Mouse (Mus musculus): ENCODE measurements around the gene Grk5.

Grk5 gene

GRCm38 (mm10) chr19:60973508-60973907 is 84.0 kb downstream of the Grk5 start:
- ATAC-seq (ENCODE audit: low TSS enrichment): no peak

DNA sequence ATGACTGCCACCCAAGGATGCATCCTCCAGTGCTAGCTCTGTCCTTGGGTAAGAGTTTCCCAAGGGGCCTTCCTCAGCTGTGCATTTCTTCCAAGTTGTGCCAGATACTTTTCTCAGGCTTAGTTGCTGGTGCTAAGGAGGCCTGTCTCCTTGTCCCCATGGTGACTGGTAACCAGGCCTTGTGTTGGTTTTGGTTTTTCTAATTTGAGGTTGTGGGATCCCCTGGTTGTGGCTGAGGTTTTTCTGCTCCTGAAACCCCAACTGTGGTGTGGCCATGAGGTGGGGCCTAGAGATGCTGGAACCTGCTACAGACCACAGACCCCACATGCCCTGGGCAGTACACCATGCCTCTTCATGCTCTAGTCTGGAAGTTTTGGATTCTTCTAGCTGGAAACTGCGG is 90.0 kb downstream of the Grk5 start:
- no peak for ATAC-seq (ENCODE audit: low TSS enrichment)

DNA sequence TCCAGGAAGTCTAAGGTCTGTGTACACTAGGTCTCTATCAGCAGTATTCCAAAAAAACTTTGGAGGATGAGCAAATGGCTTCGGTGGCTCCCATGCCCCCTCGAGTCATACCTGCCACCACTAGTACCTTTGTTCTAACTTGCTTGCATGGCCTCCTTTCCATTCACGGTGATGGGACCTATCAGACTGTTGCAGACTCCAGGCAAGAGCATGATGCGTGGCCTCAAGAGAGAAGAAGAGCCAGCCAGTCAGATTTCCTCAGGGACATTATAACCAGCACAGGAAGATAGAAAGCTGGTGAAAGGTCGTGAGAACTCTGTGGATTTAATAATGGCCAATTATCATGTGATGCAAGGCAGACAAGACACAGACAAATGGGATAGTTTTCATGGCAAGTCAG is 91.8 kb downstream of the Grk5 start:
- ATAC-seq (ENCODE audit: low TSS enrichment): no peak

GRCm38 (mm10) chr19:60981894-60982293 is 92.3 kb downstream of the Grk5 start:
- no peak for ATAC-seq (ENCODE audit: low TSS enrichment)

GRCm38 (mm10) chr19:60989766-60990165 is 100.2 kb downstream of the Grk5 start:
- no peak for ATAC-seq (ENCODE audit: low TSS enrichment)

DNA sequence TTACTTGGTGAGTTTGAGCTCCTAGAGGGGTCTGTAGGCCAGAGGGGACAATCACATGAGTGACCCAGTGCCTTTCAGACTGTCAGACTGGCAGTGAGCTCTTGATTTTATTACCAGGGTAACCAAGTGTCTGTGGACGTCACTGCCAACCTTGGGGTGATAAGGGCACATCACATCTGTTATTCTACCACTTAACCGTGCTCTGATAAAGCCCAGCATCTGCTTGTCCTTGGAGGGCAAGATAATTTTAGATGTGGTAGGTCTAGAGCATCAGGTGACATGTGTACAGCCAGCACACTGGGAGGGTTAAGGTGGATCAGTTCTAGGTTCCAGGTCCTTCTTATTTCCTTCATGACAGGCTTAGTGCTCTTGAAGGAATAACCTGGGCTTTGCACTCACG is 104.7 kb downstream of the Grk5 start:
- ATAC-seq (ENCODE audit: low TSS enrichment): no peak

DNA sequence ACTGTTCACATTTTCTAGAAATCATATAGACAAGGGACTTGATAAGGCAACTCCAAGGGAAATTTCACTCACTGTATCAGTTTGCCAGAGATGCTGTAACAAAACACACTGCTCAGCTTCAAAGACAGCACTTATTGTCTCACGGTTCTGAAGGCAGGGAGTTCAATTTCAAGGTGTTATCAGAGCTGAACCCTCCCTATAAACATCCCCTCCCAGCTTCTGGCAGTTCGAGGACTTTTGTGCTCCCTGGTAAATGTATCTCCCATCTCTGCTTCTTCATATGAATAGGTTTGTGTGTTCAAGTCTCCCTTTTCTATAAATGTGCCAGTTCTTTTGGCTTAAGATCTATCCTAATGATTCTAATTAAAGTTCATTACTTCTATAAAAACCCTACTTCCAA is 105.3 kb downstream of the Grk5 start:
- ATAC-seq (ENCODE audit: low TSS enrichment): no peak

DNA sequence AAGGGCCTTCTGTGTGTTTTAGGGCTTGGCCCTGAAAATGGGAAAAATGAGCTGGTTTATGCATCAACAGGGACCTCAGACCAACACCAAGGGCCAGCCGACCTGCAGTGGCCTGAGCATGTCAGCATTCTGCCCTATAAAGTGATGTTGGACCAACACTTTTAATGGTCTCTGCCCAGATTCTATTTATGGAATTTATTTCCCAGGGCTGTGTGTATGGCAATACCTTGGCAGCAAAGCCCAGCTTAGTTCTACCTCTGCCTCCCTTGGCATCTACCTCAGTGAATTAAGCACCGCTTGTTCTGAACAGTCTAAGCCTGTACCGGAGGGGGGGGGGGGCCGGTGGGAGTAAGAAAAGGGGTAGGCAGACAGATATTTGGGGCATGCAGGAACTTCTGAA is 108.2 kb downstream of the Grk5 start:
- no peak for ATAC-seq (ENCODE audit: low TSS enrichment)

DNA sequence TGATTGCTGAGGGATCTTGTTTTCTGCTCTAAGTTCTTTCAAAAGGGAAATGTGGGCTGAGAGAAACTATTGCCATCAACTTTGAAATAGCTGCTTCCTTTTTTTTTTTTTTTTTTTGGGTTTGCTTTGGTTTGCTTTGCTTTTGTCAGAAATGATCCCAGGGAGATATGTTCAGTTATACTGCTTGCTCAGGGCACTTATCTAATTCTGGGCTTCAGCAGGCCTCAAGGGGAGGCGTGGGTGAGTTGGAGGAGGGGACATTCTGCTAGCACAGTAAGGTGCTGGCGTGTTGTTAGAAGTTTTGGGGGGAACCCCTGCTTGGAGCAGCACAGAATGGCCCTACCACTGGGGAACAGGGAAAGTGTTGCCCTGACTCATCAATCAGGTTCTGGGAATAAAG is 110.1 kb downstream of the Grk5 start:
- no peak for ATAC-seq (ENCODE audit: low TSS enrichment)

DNA sequence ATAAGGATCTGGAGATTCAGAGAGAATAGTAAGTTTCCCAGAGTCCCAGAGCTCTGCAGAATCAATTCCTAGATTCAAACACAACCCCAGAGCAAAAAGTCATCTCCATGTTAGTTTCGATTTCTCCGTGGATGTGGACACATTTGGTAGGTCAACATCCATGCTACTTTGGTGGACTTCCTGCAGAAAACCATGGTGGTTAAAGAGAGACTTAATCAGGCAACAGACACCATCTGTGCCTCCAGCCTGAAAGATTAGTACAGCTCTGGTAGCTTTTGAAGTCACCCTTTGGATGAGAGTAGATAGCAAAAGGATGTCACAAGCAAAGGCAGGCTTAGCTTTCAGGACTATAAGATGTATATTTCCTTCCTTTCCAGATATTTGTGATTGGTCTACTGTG is 111.4 kb downstream of the Grk5 start:
- ATAC-seq (ENCODE audit: low TSS enrichment): no peak

DNA sequence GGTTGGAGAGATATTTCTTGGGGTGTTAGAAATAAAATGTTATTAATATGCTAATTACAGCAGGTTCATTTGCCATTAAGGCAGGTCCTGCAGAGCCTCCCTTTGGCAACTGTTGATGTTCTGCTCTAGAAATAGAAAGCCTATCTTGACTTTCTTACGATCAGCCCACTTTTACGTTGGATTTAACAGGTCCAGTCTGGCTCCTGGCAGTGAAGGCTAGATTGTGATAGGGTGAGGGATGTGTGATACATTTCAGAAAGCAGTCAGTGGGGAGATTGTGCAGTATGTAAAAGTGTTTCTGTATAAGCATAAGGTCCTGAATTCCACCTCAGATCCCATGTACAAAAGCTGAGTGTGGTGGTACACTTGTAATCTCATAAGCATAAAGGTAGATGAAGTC is 119.7 kb downstream of the Grk5 start:
- no peak for ATAC-seq (ENCODE audit: low TSS enrichment)

- no peak for ATAC-seq (ENCODE audit: low TSS enrichment)
Observed at GRCm38 (mm10) chr19:61017477-61018266, 128.1 kb downstream of the Grk5 start.

- peak; percentile 34; the same call in 1 of the 2 replicates for ATAC-seq (ENCODE audit: low TSS enrichment)
Observed at GRCm38 (mm10) chr19:61021502-61021901, 132.0 kb downstream of the Grk5 start.

DNA sequence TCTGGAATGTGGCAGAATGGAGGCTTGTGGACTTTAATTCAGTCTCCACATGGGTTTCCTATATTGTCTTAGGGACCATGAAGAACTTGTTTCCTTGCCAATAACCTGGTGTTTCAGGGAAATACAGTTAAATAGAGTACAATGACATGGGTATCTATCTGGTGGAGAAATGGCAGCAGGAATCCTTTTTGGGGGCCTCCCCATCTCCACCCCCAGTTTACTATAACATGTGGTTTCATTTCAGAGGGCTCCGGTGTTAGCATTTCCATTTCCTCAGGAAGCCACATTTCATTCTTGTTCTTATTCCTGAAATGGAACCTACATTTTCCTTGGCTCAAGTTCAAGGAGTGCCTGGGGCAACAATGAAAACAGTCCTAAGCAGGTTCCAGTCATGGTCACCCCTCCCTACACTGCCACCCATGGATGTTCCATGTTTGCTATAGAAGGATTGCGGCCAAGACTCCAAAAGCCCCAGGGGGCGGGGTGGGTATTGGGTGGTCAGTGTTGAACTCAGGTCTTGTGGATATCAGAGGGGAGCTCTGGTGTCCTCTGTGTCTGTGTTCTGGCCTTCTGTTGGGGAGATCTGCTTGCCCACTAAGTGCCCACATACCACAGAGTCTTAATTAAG is 132.5 kb downstream of the Grk5 start:
- peak; percentile 13; the same call in 1 of the 2 replicates for ATAC-seq (ENCODE audit: low TSS enrichment)

GRCm38 (mm10) chr19:61031570-61031969 is 142.0 kb downstream of the Grk5 start:
- no peak for ATAC-seq (ENCODE audit: low TSS enrichment)

- no peak for ATAC-seq (ENCODE audit: low TSS enrichment)
Observed at GRCm38 (mm10) chr19:61039151-61039550, 149.6 kb downstream of the Grk5 start.

DNA sequence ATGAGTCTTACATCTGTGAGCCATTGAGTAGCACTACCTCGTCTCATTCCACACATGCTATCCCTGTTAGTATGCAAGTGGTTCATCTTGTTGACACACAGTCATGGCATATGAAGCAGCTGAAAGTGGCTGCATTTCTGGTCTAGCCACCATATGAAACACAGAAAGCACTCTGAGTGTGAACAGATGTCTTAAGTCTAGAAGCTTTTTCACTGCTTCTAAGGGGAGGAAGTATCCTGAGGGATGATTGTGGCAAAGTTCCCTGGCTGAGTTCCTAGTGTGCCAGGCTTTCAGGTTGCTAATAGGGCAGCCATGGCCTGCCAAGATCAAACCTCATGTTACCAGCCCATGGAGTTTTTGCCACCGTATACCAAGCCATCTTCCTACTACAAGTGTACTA is 159.1 kb downstream of the Grk5 start:
- ATAC-seq (ENCODE audit: low TSS enrichment): no peak

GRCm38 (mm10) chr19:61049413-61049812 is 159.9 kb downstream of the Grk5 start:
- ATAC-seq (ENCODE audit: low TSS enrichment): no peak

DNA sequence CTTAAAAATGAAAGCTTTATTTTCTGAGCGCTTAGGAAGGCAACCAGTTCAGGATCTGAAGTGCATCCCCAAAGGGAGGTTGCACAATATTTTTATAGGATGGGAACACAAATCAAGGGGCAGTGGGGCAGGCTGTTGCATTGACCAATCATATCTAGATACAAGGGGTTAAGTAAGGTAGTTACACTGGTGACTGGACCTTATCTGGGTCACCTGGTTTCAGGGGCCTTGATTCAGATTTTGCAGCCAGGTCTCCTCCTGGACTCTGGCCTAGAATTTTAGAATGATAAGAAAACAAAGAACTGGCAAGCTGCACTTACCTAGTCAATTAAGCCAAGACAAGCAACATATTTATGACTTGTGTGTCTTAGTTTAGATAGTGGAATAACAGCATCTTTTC is 161.6 kb downstream of the Grk5 start:
- ATAC-seq (ENCODE audit: low TSS enrichment): no peak

DNA sequence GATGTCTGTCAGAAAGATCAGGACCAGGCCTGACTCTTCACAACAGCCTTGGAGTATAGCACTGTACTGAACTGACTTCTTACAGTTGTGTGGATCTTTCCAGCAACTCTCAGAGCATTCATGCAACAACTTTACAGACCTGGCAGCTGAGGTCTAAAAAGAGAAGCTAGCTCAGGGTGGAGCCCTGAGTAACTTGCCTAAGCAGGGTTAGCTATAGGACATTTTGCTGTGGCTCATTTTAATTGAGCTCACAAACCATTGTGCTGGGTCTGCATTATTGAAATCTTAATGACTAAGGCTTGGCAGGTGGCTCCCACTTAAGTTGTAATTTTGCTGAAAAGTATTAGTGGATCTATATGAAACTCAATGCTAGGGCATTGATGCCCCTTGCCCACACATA is 162.5 kb downstream of the Grk5 start:
- ATAC-seq (ENCODE audit: low TSS enrichment): no peak

DNA sequence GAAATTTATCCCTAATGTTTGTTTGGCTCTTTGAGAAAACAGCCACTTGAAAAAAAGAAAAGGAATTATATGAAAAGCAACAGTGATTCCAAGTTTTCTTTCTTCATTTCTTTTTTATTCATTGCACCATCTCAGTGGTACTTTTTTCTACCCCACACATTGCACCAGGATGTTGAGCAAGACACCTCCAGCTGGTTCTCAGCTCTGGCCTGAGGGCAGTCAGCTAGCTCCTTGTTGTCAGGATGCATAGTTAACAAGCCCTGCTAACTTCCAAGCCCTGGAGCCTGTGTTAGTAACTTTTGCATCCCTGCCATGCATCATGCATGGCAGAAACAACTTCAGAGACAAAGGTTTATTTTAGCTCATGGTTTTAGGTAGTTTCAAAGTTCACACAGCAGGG is 163.2 kb downstream of the Grk5 start:
- no peak for ATAC-seq (ENCODE audit: low TSS enrichment)

DNA sequence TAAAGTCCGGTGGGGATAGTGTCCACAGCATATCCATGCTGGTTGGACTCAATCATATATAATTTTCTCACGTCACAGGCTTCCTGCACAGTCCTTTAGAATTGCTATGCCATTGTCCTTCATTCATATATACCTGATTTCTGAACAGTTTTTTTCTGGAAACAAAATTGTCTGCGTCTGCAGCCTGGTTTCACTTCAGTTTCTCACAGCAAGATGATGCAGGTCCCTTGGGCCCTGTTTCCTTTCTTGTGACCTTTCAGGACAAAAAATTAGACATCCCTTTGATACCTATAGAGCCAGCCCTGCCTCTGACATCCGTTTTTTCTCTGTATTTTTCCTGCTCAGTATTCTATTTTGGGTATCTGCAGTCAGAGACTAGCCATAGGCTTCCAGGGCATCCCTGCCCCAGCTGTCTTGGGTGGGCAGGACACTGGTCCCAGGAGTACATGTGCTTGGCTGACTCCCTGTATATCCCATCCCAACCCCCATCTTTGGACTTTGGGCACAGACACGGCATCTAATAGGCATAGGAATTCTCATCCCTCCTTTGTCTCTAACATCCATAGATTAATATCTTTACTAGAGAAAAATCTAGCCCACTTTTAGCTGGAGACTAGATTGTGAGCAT is 167.3 kb downstream of the Grk5 start:
- no peak for ATAC-seq (ENCODE audit: low TSS enrichment)

GRCm38 (mm10) chr19:61057581-61057980 is 168.0 kb downstream of the Grk5 start:
- ATAC-seq (ENCODE audit: low TSS enrichment): no peak
